Mouse (Mus musculus): ENCODE data around the gene Raver1. TPM values are rescaled to one million over a fixed set of nuclear protein-coding genes. Genes with fewer than 3 reads are reported as not detected.

Raver1 gene
- 39.2 and 46.2 TPM in 2 replicates for polyA plus RNA-seq (2012; rRNA removed)

GRCm38 (mm10) chr9:21091707-21092320 is at the start of gene Raver1, which contains the start of gene Gm38431:
TSS of gene Raver1 (minus strand) at chr9:21092008.
TSS of gene Gm38431 (minus strand) at chr9:21091997.
- peak; percentile 63 for DNase-seq (ENCODE audit: low read depth)

GRCm38 (mm10) chr9:21138386-21138785 is 46.6 kb upstream of the Raver1 start:
- no peak for DNase-seq (ENCODE audit: low read depth)

- no peak for DNase-seq (ENCODE audit: low read depth)
Measured at GRCm38 (mm10) chr9:21137229-21137628, 45.4 kb upstream of the Raver1 start.

- DNase-seq (ENCODE audit: low read depth): no peak
Measured at GRCm38 (mm10) chr9:21136401-21136800, 44.6 kb upstream of the Raver1 start.

GRCm38 (mm10) chr9:21135941-21136381 is 44.2 kb upstream of the Raver1 start:
- no peak for DNase-seq (ENCODE audit: low read depth)

- DNase-seq (ENCODE audit: low read depth): no peak
Measured at GRCm38 (mm10) chr9:21135329-21135890, 43.6 kb upstream of the Raver1 start.

GRCm38 (mm10) chr9:21134595-21135328 is 43.0 kb upstream of the Raver1 start:
- no peak for DNase-seq (ENCODE audit: low read depth)

- no peak for DNase-seq (ENCODE audit: low read depth)
Measured at GRCm38 (mm10) chr9:21133064-21133707, 41.4 kb upstream of the Raver1 start.

GRCm38 (mm10) chr9:21132102-21132775 is 40.4 kb upstream of the Raver1 start:
- no peak for DNase-seq (ENCODE audit: low read depth)

GRCm38 (mm10) chr9:21131059-21131956 is 39.5 kb upstream of the Raver1 start, which contains the start of gene Tyk2:
TSS of gene Tyk2 (minus strand) at chr9:21131243.
- peak; percentile 93 for DNase-seq (ENCODE audit: low read depth)

GRCm38 (mm10) chr9:21126259-21126627 is 34.4 kb upstream of the Raver1 start:
- DNase-seq (ENCODE audit: low read depth): no peak

- DNase-seq (ENCODE audit: low read depth): no peak
Measured at GRCm38 (mm10) chr9:21125502-21126258, 33.9 kb upstream of the Raver1 start.

- no peak for DNase-seq (ENCODE audit: low read depth)
Measured at GRCm38 (mm10) chr9:21124837-21125236, 33.0 kb upstream of the Raver1 start.

- no peak for DNase-seq (ENCODE audit: low read depth)
Measured at GRCm38 (mm10) chr9:21121483-21121882, 29.7 kb upstream of the Raver1 start.

- no peak for DNase-seq (ENCODE audit: low read depth)
Measured at GRCm38 (mm10) chr9:21117073-21117472, 25.3 kb upstream of the Raver1 start.

- DNase-seq (ENCODE audit: low read depth): no peak
Measured at GRCm38 (mm10) chr9:21115105-21115504, 23.3 kb upstream of the Raver1 start.

- DNase-seq (ENCODE audit: low read depth): no peak
Measured at GRCm38 (mm10) chr9:21114190-21114589, 22.4 kb upstream of the Raver1 start.

- no peak for DNase-seq (ENCODE audit: low read depth)
Measured at GRCm38 (mm10) chr9:21113751-21114150, 21.9 kb upstream of the Raver1 start.

GRCm38 (mm10) chr9:21107607-21108237 is 15.9 kb upstream of the Raver1 start:
- no peak for DNase-seq (ENCODE audit: low read depth)
